Mouse (Mus musculus) liver, embryonic 16.5 days (tissue): ENCODE data around the gene Slit3. TPM values are rescaled to one million over a fixed set of nuclear protein-coding genes. Genes with fewer than 3 reads are reported as not detected.

Experiments
- ATAC-seq: fragments of 200-750 bp; cut with Nextera tagmentation; 2 replicates; pipeline ENCODE4 v1.8.0; 2017; ENCODE audit warnings: low read depth, mild to moderate bottlenecking, moderate number of reproducible peaks, moderate library complexity
- H3K27ac ChIP-seq: fragments of 300-500 bp; sonication (generic); 2 replicates; pipeline ENCODE4 v1.5.1; 2014; ENCODE audit warnings: mild to moderate bottlenecking, low read length
- H3K27me3 ChIP-seq: fragments of 300-500 bp; sonication (generic); 2 replicates; pipeline ENCODE4 v1.6.1; 2014; ENCODE audit warnings: low read depth, low read length, mixed read lengths; ENCODE audit not compliant: control insufficient read depth, insufficient read depth
- H3K36me3 ChIP-seq: fragments of 300-500 bp; sonication (generic); 2 replicates; pipeline ENCODE4 v1.6.1; 2014; ENCODE audit warnings: mild to moderate bottlenecking; ENCODE audit not compliant: control insufficient read depth, insufficient read depth
- H3K4me1 ChIP-seq: fragments of 300-500 bp; sonication (generic); 2 replicates; pipeline ENCODE4 v1.6.1; 2014; ENCODE audit warnings: low read depth, low read length, mixed read lengths; ENCODE audit not compliant: control insufficient read depth
- H3K4me2 ChIP-seq: fragments of 300-500 bp; sonication (generic); 2 replicates; pipeline ENCODE4 v1.6.1; 2014; ENCODE audit warnings: low read depth, low read length, mixed read lengths
- H3K4me3 ChIP-seq: fragments of 300-500 bp; sonication (generic); 2 replicates; pipeline ENCODE4 v1.5.1; 2014; ENCODE audit warnings: low read depth, mild to moderate bottlenecking, low read length
- H3K9ac ChIP-seq: fragments of 300-500 bp; sonication (generic); 2 replicates; pipeline ENCODE4 v1.6.1; 2014; ENCODE audit warnings: low read depth, low read length
- H3K9me3 ChIP-seq: fragments of 300-500 bp; sonication (generic); replicated peaks from 2 replicates; pipeline ENCODE4 v1.6.1; 2016; ENCODE audit warnings: low read length; ENCODE audit not compliant: control insufficient read depth
- WGBS: fragments of 180-500 bp; shearing (Covaris S2); extraction: QIAGEN DNeasy Blood & Tissue Kit; methylation state at CpG from one replicate; pipeline ENCODE4 v1.1.7; 2014; ENCODE audit not compliant: insufficient replicate concordance; 5-methylcytosine and 5-hydroxymethylcytosine counted together
- polyA plus RNA-seq: library from polyadenylated mRNA; unstranded; fragments of >200 nt; fragmentation: Nextera tagmentation; extraction: Ambion mirVana; gene quantifications from 2 replicates; pipeline ENCODE4 v1.2.1, GENCODE M21; 2015

Gene Slit3
- polyA plus RNA-seq, 1 experiment from 2014 or later = 0.22 TPM

DNA sequence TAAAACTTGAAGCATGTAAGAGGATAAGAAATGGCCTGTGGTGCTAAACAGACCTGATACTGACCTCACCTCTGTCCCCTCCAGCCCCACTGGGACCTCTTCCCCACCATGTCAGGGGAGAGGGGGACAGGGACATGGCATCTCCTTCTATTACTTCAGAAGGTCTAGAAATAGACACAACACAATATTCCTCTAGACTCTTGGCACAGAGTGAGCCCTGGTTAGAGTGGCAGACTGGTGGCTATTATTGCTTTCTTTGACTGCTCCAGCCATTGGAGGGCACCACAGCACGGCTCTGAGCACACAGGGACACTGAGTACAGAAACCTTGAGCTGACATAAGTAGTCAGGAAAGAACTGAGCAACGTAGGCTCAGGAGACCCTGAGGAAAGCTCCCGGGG lies 501.7 kb downstream of the Slit3 start:
- H3K9me3 ChIP-seq = no peaks in the 10 kb centered on the region
- H3K27me3 ChIP-seq = no peaks in the 10 kb centered on the region
- H3K4me2 ChIP-seq = no peak overlapping the region
- H3K27ac ChIP-seq = no peak overlapping the region
- no peak for ATAC-seq
- H3K36me3 ChIP-seq = no peaks in the 10 kb centered on the region
- no peaks in the 10 kb centered on the region for H3K4me1 ChIP-seq
- 54% methylated on average over 3 of the region's 3 CpGs for WGBS
- no peak overlapping the region for H3K9ac ChIP-seq
- H3K4me3 ChIP-seq = no peak overlapping the region

- 59% methylated on average over 21 of the region's 21 CpGs for WGBS
- H3K4me1 ChIP-seq = no peaks in the 10 kb centered on the region
- no peaks in the 10 kb centered on the region for H3K9me3 ChIP-seq
- no peak for ATAC-seq
- H3K4me2 ChIP-seq = no peak overlapping the region
- H3K9ac ChIP-seq = no peak overlapping the region
- no peak overlapping the region for H3K4me3 ChIP-seq
- no peak overlapping the region for H3K27ac ChIP-seq
- H3K36me3 ChIP-seq = no peaks in the 10 kb centered on the region
- H3K27me3 ChIP-seq = no peaks in the 10 kb centered on the region
Measured at GRCm38 (mm10) chr11:35624515-35625270, 503.7 kb downstream of the Slit3 start.

- H3K4me1 ChIP-seq = no peaks in the 10 kb centered on the region
- H3K9ac ChIP-seq = no peak overlapping the region
- 43% methylated on average over 6 of the region's 6 CpGs for WGBS
- H3K4me2 ChIP-seq = no peak overlapping the region
- no peaks in the 10 kb centered on the region for H3K9me3 ChIP-seq
- no peak for ATAC-seq
- H3K36me3 ChIP-seq = no peaks in the 10 kb centered on the region
- H3K27me3 ChIP-seq = no peaks in the 10 kb centered on the region
- H3K27ac ChIP-seq = no peak overlapping the region
- no peak overlapping the region for H3K4me3 ChIP-seq
Measured at GRCm38 (mm10) chr11:35625576-35625975, 504.6 kb downstream of the Slit3 start.

DNA sequence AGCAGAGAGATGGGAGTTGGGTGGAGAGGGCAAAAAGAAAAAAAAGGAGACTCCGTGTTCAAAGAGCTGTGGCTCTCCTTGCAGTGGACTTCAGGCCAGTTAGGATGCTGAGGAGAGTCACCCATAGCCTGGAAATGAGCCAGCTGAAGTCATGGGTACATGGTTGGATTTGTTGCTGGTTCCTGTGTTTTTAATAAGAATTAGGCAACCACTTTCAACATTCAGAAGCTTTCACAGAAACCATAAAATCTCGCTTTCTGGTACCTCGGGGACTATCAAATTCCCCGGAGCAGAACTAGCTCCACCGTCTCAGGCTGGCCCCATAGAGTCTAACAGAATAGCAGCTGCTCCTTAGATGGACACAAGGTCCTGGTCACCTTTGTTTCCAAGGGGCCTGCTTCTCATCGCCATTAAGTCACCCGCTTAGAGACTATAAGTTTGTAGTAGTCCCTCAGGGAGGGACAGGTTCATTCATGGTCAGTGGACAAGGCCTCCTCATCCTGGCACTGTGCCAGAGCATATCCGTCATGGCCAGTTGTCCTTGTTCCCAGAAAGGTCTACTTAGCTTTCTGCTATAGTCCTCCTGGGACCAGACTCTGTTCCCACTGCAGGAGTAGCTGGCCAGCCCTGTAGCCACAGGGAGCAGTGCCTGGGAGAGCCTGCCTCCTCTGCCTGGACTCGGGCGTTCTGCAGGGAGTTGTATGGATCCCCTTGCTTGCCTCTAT lies 505.3 kb downstream of the Slit3 start:
- H3K27ac ChIP-seq = no peak overlapping the region
- no peak overlapping the region for H3K4me2 ChIP-seq
- no peak overlapping the region for H3K9ac ChIP-seq
- no peaks in the 10 kb centered on the region for H3K4me1 ChIP-seq
- no peaks in the 10 kb centered on the region for H3K36me3 ChIP-seq
- no peak for ATAC-seq
- H3K4me3 ChIP-seq = no peak overlapping the region
- WGBS = 69% methylated on average over 10 of the region's 10 CpGs
- no peaks in the 10 kb centered on the region for H3K9me3 ChIP-seq
- no peaks in the 10 kb centered on the region for H3K27me3 ChIP-seq

DNA sequence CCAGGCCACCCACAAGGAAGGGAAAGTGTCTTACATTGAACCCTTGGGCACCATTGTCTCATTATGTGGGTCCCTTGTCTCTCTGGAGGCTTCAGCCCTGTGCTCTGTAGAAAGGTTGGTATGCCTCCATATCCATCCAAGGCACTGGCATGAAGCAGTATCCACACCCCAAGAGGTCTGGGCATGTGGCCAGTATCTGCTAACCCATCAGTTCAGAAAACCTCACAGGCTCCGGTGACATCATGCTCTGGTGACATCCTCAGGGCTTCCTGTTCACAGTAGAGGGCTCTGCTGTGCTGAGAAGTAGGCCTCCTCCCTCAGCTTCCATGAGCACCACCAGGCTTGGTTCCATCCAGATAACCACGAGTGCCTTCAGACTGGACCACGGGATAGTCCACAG lies 506.8 kb downstream of the Slit3 start:
- no peak for ATAC-seq
- no peak overlapping the region for H3K4me3 ChIP-seq
- H3K27me3 ChIP-seq = no peaks in the 10 kb centered on the region
- H3K27ac ChIP-seq = no peak overlapping the region
- no peaks in the 10 kb centered on the region for H3K9me3 ChIP-seq
- no peak overlapping the region for H3K4me2 ChIP-seq
- 31% methylated on average over 3 of the region's 3 CpGs for WGBS
- H3K36me3 ChIP-seq = no peaks in the 10 kb centered on the region
- H3K4me1 ChIP-seq = no peaks in the 10 kb centered on the region
- no peak overlapping the region for H3K9ac ChIP-seq

DNA sequence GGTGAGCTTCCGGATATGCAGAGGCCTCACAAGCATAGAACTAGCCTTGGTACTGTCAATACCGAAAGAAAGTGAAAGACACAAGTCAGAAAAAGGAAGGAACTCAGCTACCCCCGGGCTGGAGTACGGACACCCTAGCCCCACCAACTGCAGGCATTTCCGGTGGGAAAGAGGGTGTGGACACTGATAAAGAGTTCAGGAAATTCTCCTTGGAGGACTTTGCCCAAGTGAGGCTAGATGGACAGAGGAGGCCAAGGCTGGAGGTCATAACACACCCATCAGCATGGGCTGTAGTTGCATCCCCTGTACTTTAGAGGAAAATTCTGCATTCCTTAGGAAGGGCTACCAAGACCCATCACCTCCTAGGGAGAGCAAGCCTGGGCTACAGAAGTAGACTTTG lies 511.2 kb downstream of the Slit3 start:
- Histone ChIP-seq H3K4me2 (no peak overlapping the region), H3K9ac (no peak overlapping the region), H3K4me1 (no peaks in the 10 kb centered on the region), H3K4me3 (no peak overlapping the region), H3K27me3 (no peaks in the 10 kb centered on the region), H3K27ac (no peak overlapping the region), H3K9me3 (no peaks in the 10 kb centered on the region), H3K36me3 (no peaks in the 10 kb centered on the region)
- ATAC-seq = no peak
- 33% methylated on average over 5 of the region's 5 CpGs for WGBS

DNA sequence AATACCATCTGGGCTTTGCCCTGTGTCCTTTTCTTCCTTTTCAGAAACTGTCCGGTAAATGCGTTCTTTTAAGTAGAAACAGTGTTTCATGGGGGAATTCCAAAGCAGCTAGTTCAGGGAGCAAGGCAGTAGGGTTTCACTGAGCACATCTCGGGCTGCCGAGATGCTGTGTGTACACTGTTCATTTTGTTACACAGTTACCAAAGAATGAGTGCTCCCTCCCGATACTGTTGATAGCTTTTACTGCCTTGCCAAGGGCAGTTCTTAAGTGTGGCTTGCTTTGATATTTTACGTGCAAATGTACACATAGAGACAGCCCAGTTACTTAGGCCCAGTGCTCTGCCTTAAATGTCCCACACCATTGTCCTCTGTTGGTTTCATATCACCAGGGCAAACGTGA lies 516.1 kb downstream of the Slit3 start:
- Histone ChIP-seq H3K4me1 (no peaks in the 10 kb centered on the region), H3K27me3 (no peaks in the 10 kb centered on the region), H3K36me3 (no peaks in the 10 kb centered on the region), H3K4me2 (no peak overlapping the region), H3K9me3 (no peaks in the 10 kb centered on the region), H3K27ac (no peak overlapping the region), H3K4me3 (no peak overlapping the region), H3K9ac (no peak overlapping the region)
- ATAC-seq = no peak
- 54% methylated on average over 7 of the region's 7 CpGs for WGBS

DNA sequence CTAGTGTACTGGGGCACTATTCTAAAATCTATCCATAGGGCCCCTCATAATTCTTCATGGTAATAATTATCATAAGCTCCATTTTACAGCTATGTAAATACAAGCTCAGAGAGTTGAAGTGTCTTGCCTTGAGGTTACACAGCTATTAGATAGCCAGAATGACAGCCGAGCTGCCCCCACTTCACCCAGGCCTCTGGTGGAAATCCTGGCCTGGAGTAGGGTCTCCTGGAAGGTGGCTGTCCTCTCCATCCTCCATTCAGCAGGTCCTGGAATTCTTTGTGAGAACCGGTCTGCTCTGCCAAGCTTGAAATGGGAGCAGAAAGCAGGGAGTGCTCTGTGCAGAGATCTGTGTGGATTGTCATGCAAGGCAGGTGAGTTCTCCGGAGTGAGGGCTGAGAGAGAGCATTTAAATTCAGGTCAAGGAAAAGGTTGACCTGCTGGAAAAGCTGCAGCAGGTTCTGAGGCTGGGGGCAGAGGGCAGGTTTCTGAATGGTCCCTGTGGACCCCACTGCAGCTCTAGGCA lies 517.9 kb downstream of the Slit3 start:
- no peaks in the 10 kb centered on the region for H3K27me3 ChIP-seq
- no peaks in the 10 kb centered on the region for H3K36me3 ChIP-seq
- H3K9ac ChIP-seq = no peak overlapping the region
- no peak overlapping the region for H3K27ac ChIP-seq
- H3K4me3 ChIP-seq = no peak overlapping the region
- H3K4me2 ChIP-seq = no peak overlapping the region
- 38% methylated on average over 3 of the region's 3 CpGs for whole genome bisulfite sequencing
- no peaks in the 10 kb centered on the region for H3K4me1 ChIP-seq
- no peaks in the 10 kb centered on the region for H3K9me3 ChIP-seq
- ATAC-seq = no peak

DNA sequence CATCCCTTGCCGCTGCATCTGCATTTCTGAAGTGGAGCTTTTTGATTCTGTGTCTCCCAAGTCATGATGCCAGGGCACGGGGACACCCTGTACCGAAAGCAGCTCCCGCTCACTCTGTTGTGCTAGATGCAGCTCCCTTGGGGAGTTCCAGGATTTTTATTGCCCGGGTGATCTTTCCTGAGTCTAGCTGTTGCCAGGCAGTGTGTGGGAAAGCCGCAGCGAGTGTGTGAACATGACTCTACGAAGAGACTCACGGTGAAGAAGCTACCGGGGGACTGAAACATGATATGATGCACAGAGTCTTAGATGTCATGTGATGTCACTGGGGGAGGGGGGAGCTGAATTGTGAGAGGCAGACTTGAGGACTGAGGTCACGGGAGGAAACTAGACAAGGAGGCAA lies 518.4 kb downstream of the Slit3 start:
- Histone ChIP-seq H3K9me3 (no peaks in the 10 kb centered on the region), H3K4me2 (no peak overlapping the region), H3K36me3 (no peaks in the 10 kb centered on the region), H3K27me3 (no peaks in the 10 kb centered on the region), H3K9ac (no peak overlapping the region), H3K27ac (no peak overlapping the region), H3K4me1 (no peaks in the 10 kb centered on the region), H3K4me3 (no peak overlapping the region)
- no peak for ATAC-seq
- 53% methylated on average over 11 of the region's 11 CpGs for WGBS
